ENCODE assay signal across 11 mouse cellular contexts in the genomic region with DNA sequence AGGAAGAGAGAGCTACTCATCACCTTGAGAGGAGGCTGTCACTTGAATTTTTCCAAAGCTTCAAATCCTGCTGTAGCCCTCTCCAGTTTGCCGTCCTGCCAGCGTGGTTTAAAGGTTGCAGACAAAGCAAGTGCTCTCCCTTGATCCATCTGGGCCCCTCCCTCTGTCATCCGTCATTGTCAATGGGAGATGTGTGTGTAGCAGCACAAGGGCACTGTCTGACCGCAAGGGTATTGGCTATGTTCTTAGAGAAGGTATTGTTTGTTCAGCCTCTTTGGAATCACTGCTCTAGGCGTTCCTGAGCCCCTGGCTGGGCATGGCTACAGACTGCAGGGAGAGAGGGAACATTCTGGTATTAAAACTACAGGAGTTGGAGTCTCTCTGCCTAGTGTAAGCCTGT.
A peak's percentile ranks its signal among the peaks of the same experiment; 100 is the strongest.
DNase-seq lines count a peak whose midpoint lies in the region; ATAC-seq and TF ChIP-seq lines count a peak whose summit lies in the region.
"Had no signal": no experiment of that assay in that cellular context is flagged by ENCODE, and none has a peak within 500 bp of the region (broad histone marks: within the 10 kb centered on the region; RNA-seq: fewer than 3 reads in every experiment).

No protein-coding gene starts in this region.

- H3K9me3 ChIP-seq in intestine, embryonic 15.5 days: no peaks in the 10 kb centered on the region
- H3K9me3 ChIP-seq in intestine, embryonic 16.5 days (ENCODE audit: control insufficient read depth, low read length): no peaks in the 10 kb centered on the region
- H3K9me3 ChIP-seq in forebrain, embryonic 15.5 days: no peaks in the 10 kb centered on the region
- H3K9me3 ChIP-seq in midbrain, embryonic 14.5 days (ENCODE audit: control insufficient read depth, low read length): no peaks in the 10 kb centered on the region
- H3K9me3 ChIP-seq: limb, embryonic 12.5 days had no signal

- H3K36me3 ChIP-seq in intestine, embryonic 15.5 days: no peaks in the 10 kb centered on the region
- no peaks in the 10 kb centered on the region for H3K36me3 ChIP-seq in intestine, embryonic 16.5 days (ENCODE audit: control insufficient read depth, insufficient read depth, low read length)
- H3K36me3 ChIP-seq in forebrain, embryonic 15.5 days: no peaks in the 10 kb centered on the region
- H3K36me3 ChIP-seq in midbrain, embryonic 14.5 days (ENCODE audit: control insufficient read depth, insufficient read depth, low read length): no peaks in the 10 kb centered on the region
- no peaks in the 10 kb centered on the region for H3K36me3 ChIP-seq in thymus, adult 2 months (ENCODE audit: control insufficient read depth, insufficient read depth, low read length)
- H3K36me3 ChIP-seq: limb, embryonic 12.5 days had no signal

- H3K4me2 ChIP-seq in intestine, embryonic 15.5 days (replicated peaks): no peak overlapping the region
- no peak overlapping the region for H3K4me2 ChIP-seq in intestine, embryonic 16.5 days (ENCODE audit: low read depth, low read length)
- no peak overlapping the region for H3K4me2 ChIP-seq in forebrain, embryonic 15.5 days (replicated peaks)
- H3K4me2 ChIP-seq in midbrain, embryonic 14.5 days (ENCODE audit: low read length): 0 out of 2 replicates have a peak overlapping the region, but pooled peaks have one; percentile 15
- H3K4me2 ChIP-seq: limb, embryonic 12.5 days had no signal

- peaks cover 19% of the 10 kb centered on the region for H3K4me1 ChIP-seq in intestine, embryonic 15.5 days (replicated peaks)
- H3K4me1 ChIP-seq in intestine, embryonic 16.5 days (ENCODE audit: control insufficient read depth, insufficient read depth, low read length): peaks cover 23% of the 10 kb centered on the region
- peaks cover 70% of the 10 kb centered on the region for H3K4me1 ChIP-seq in forebrain, embryonic 15.5 days
- peaks cover 59% of the 10 kb centered on the region for H3K4me1 ChIP-seq in midbrain, embryonic 14.5 days (ENCODE audit: control insufficient read depth, insufficient read depth, low read length)
- H3K4me1 ChIP-seq in thymus, adult 2 months (replicated peaks; ENCODE audit: control insufficient read depth, insufficient read depth, low read length): no peaks in the 10 kb centered on the region

- no peaks in the 10 kb centered on the region for H3K27me3 ChIP-seq in intestine, embryonic 15.5 days (replicated peaks)
- H3K27me3 ChIP-seq in intestine, embryonic 16.5 days (replicated peaks; ENCODE audit: control insufficient read depth, insufficient read depth, low read length): no peaks in the 10 kb centered on the region
- H3K27me3 ChIP-seq in forebrain, embryonic 15.5 days: no peaks in the 10 kb centered on the region
- no peaks in the 10 kb centered on the region for H3K27me3 ChIP-seq in midbrain, embryonic 14.5 days (ENCODE audit: control insufficient read depth, insufficient read depth, low read length)
- H3K27me3 ChIP-seq in thymus, adult 2 months (ENCODE audit: control insufficient read depth, insufficient read depth, low read length): no peaks in the 10 kb centered on the region
- H3K27me3 ChIP-seq: limb, embryonic 12.5 days had no signal

- H3K4me3 ChIP-seq in intestine, embryonic 15.5 days (replicated peaks): no peak overlapping the region
- no peak overlapping the region for H3K4me3 ChIP-seq in intestine, embryonic 16.5 days (ENCODE audit: low read length)
- H3K4me3 ChIP-seq in forebrain, embryonic 15.5 days: no peak overlapping the region
- H3K4me3 ChIP-seq in midbrain, embryonic 14.5 days (replicated peaks; ENCODE audit: low read depth, low read length): no peak overlapping the region
- H3K4me3 ChIP-seq in thymus, adult 2 months (ENCODE audit: control insufficient read depth, insufficient read depth, low read length): no peak overlapping the region
- H3K4me3 ChIP-seq: limb, embryonic 12.5 days had no signal

- H3K27ac ChIP-seq in intestine, embryonic 15.5 days: no peak overlapping the region
- H3K27ac ChIP-seq in intestine, embryonic 16.5 days (ENCODE audit: low read length): no peak overlapping the region
- peak overlapping the region; percentile 71 for H3K27ac ChIP-seq in forebrain, embryonic 15.5 days (replicated peaks)
- H3K27ac ChIP-seq in midbrain, embryonic 14.5 days (replicated peaks; ENCODE audit: low read depth, low read length): peak overlapping the region; percentile 66
- no peak overlapping the region for H3K27ac ChIP-seq in thymus, adult 2 months (ENCODE audit: control insufficient read depth, insufficient read depth, low read length)
- H3K27ac ChIP-seq: limb, embryonic 12.5 days had no signal

- TF ChIP-seq POLR2A in thymus, adult 2 months (IDR thresholded peaks at IDR 0.05; ENCODE audit: control insufficient read depth, extremely low read depth, insufficient read depth, low read length, poor library complexity): no peak

- H3K9ac ChIP-seq in intestine, embryonic 15.5 days: no peak overlapping the region
- no peak overlapping the region for H3K9ac ChIP-seq in intestine, embryonic 16.5 days (ENCODE audit: low read depth, low read length)
- no peak overlapping the region for H3K9ac ChIP-seq in forebrain, embryonic 15.5 days (replicated peaks)
- no peak overlapping the region for H3K9ac ChIP-seq in midbrain, embryonic 14.5 days (replicated peaks; ENCODE audit: low read length)
- H3K9ac ChIP-seq: limb, embryonic 12.5 days had no signal

- peak; percentile 57 for DNase-seq in adrenal gland, postnatal 14 days
- DNase-seq in midbrain, embryonic 14.5 days: peak; percentile 46
- no peak for DNase-seq in urinary bladder, postnatal 14 days (ENCODE audit: low spot score)
- no peak for DNase-seq in gastrocnemius, postnatal 10 days
- no peak for DNase-seq in thymus, adult 2 months
- DNase-seq: cerebellum, adult 2 months; kidney, postnatal 25 days had no signal

- TF ChIP-seq CTCF in thymus, adult 2 months (IDR thresholded peaks at IDR 0.05; ENCODE audit: borderline replicate concordance, control insufficient read depth, extremely low read depth, insufficient read depth, low read length, poor library complexity): no peak

- WGBS in intestine, embryonic 15.5 days: 37% methylated on average over 5 of the region's 5 CpGs
- WGBS in intestine, embryonic 16.5 days: 30% methylated on average over 5 of the region's 5 CpGs
- WGBS in forebrain, embryonic 15.5 days: 11% methylated on average over 5 of the region's 5 CpGs
- whole genome bisulfite sequencing in midbrain, embryonic 14.5 days: 3% methylated on average over 5 of the region's 5 CpGs
- 84% methylated on average over 5 of the region's 5 CpGs for WGBS in thymus, adult 2 months

- ATAC-seq in intestine, embryonic 15.5 days: 0 out of 2 replicates have a peak, but pooled peaks have one; percentile 25
- no peak for ATAC-seq in intestine, embryonic 16.5 days
- ATAC-seq in forebrain, embryonic 15.5 days (replicated peaks): 0 out of 2 replicates have a peak, but pooled peaks have one; percentile 1
- ATAC-seq in midbrain, embryonic 14.5 days (ENCODE audit: low FRiP score, low TSS enrichment): peak; percentile 51; the same call in 1 of the 2 replicates

Comparison
In these comparisons a context has a peak if more than half of its experiments do, and no peak if none do; other contexts are left out.
1. H3K27ac ChIP-seq: peak in forebrain, embryonic 15.5 days (single experiment) and midbrain, embryonic 14.5 days (single experiment); none in intestine, embryonic 15.5 days (single experiment), intestine, embryonic 16.5 days (single experiment) and thymus, adult 2 months (single experiment).
2. DNase-seq: peak in adrenal gland, postnatal 14 days (single experiment) and midbrain, embryonic 14.5 days (single experiment); none in urinary bladder, postnatal 14 days (single experiment), gastrocnemius, postnatal 10 days (single experiment) and thymus, adult 2 months (single experiment).